Mouse (Mus musculus): Measurements from ENCODE around the gene Snai3.
A peak's percentile ranks its signal among the peaks of the same experiment; 100 is the strongest.

GRCm38 (mm10) chr8:122435375-122435774 is 25.2 kb downstream of the Snai3 start:
- TF ChIP-seq CTCF (IDR thresholded peaks at IDR 0.05; ENCODE audit: low read depth), result peak; percentile 18; the same call in 1 of the 2 replicates
- TF ChIP-seq EP300 (IDR thresholded peaks at IDR 0.05; ENCODE audit: low read depth), result no peak
